Mouse (Mus musculus) heart, adult 11 months (tissue): ENCODE results near the gene Enox1.

ENCODE experiments used
- DNase-seq: peaks from one replicate; pipeline ENCODE4 v3.0.0; 2022

Enox1 gene

GRCm38 (mm10) chr14:77196246-77196645 is 39.7 kb downstream of the Enox1 start:
- no peak for DNase-seq

GRCm38 (mm10) chr14:77197414-77197915 is 40.9 kb downstream of the Enox1 start:
- peak; percentile 70 for DNase-seq

- DNase-seq = peak; percentile 71
Observed at GRCm38 (mm10) chr14:77210889-77211288, 54.3 kb downstream of the Enox1 start.

GRCm38 (mm10) chr14:77213210-77213609 is 56.6 kb downstream of the Enox1 start:
- DNase-seq = peak; percentile 67

- peak; percentile 61 for DNase-seq
Observed at GRCm38 (mm10) chr14:77214848-77215247, 58.3 kb downstream of the Enox1 start.

GRCm38 (mm10) chr14:77225346-77225745 is 68.8 kb downstream of the Enox1 start:
- no peak for DNase-seq

GRCm38 (mm10) chr14:77238811-77239210 is 82.2 kb downstream of the Enox1 start:
- no peak for DNase-seq

GRCm38 (mm10) chr14:77239360-77239759 is 82.8 kb downstream of the Enox1 start:
- DNase-seq = peak; percentile 45

- peak; percentile 92 for DNase-seq
Observed at GRCm38 (mm10) chr14:77246977-77247376, 90.4 kb downstream of the Enox1 start.

- DNase-seq = peak; percentile 72
Observed at GRCm38 (mm10) chr14:77248426-77248825, 91.9 kb downstream of the Enox1 start.

GRCm38 (mm10) chr14:77248946-77249345 is 92.4 kb downstream of the Enox1 start:
- peak; percentile 4 for DNase-seq

GRCm38 (mm10) chr14:77250652-77251238 is 94.2 kb downstream of the Enox1 start:
- peak; percentile 84 for DNase-seq

GRCm38 (mm10) chr14:77255201-77255600 is 98.6 kb downstream of the Enox1 start:
- peak; percentile 83 for DNase-seq

- peak; percentile 87 for DNase-seq
Observed at GRCm38 (mm10) chr14:77255711-77256110, 99.1 kb downstream of the Enox1 start.

GRCm38 (mm10) chr14:77256943-77257342 is 100.4 kb downstream of the Enox1 start:
- peak; percentile 48 for DNase-seq

GRCm38 (mm10) chr14:77257461-77257860 is 100.9 kb downstream of the Enox1 start:
- peak; percentile 83 for DNase-seq

GRCm38 (mm10) chr14:77258186-77258585 is 101.6 kb downstream of the Enox1 start:
- peak; percentile 11 for DNase-seq

- DNase-seq = peak; percentile 73
Observed at GRCm38 (mm10) chr14:77259686-77260085, 103.1 kb downstream of the Enox1 start.

- peak; percentile 96 for DNase-seq
Observed at GRCm38 (mm10) chr14:77260107-77260506, 103.5 kb downstream of the Enox1 start.

- peak; percentile 82 for DNase-seq
Observed at GRCm38 (mm10) chr14:77266805-77267771, 110.5 kb downstream of the Enox1 start.

- peak; percentile 53 for DNase-seq
Observed at GRCm38 (mm10) chr14:77272248-77272930, 115.8 kb downstream of the Enox1 start.

- DNase-seq = peak; percentile 64
Observed at GRCm38 (mm10) chr14:77272931-77273446, 116.4 kb downstream of the Enox1 start.

GRCm38 (mm10) chr14:77273721-77274120 is 117.2 kb downstream of the Enox1 start:
- peak; percentile 24 for DNase-seq
